Mouse (Mus musculus) midbrain, embryonic 12.5 days (tissue): ENCODE results near the gene Lgals9. TPM values are rescaled to one million over a fixed set of nuclear protein-coding genes. Genes with fewer than 3 reads are reported as not detected.
"Not testable (repeated sequence)": the region's sequence is repeated elsewhere in the genome, so short reads cannot be mapped to it uniquely, and the experiment has no call there.

Experiments
- ATAC-seq: fragments of 200-750 bp; cut with Nextera tagmentation; 2 replicates; pipeline ENCODE4 v1.8.0; 2017; ENCODE audit warnings: low read depth, moderate TSS enrichment, moderate library complexity; ENCODE audit not compliant: low FRiP score
- H3K27ac ChIP-seq: fragments of 300-500 bp; sonication (generic); replicated peaks from 2 replicates; pipeline ENCODE4 v1.5.1; 2016; ENCODE audit warnings: mild to moderate bottlenecking
- H3K27me3 ChIP-seq: fragments of 300-500 bp; sonication (generic); 2 replicates; pipeline ENCODE4 v1.6.1; 2016; ENCODE audit warnings: mild to moderate bottlenecking
- H3K36me3 ChIP-seq: fragments of 300-500 bp; sonication (generic); 2 replicates; pipeline ENCODE4 v1.6.1; 2016
- H3K4me1 ChIP-seq: fragments of 300-500 bp; sonication (generic); 2 replicates; pipeline ENCODE4 v1.6.1; 2016
- H3K4me2 ChIP-seq: fragments of 300-500 bp; sonication (generic); replicated peaks from 2 replicates; pipeline ENCODE4 v1.6.1; 2016; ENCODE audit warnings: mild to moderate bottlenecking, moderate library complexity
- H3K4me3 ChIP-seq: fragments of 300-500 bp; sonication (generic); 2 replicates; pipeline ENCODE4 v1.5.1; 2016; ENCODE audit warnings: mild to moderate bottlenecking
- H3K9ac ChIP-seq: fragments of 300-500 bp; sonication (generic); replicated peaks from 2 replicates; pipeline ENCODE4 v1.6.1; 2016; ENCODE audit warnings: mild to moderate bottlenecking, moderate library complexity
- H3K9me3 ChIP-seq: fragments of 300-500 bp; sonication (generic); 2 replicates; pipeline ENCODE4 v1.6.1; 2016; ENCODE audit warnings: mild to moderate bottlenecking
- WGBS: fragments of 180-500 bp; shearing (Covaris S2); methylation state at CpG from one replicate; pipeline ENCODE4 v1.1.7; 2016; 5-methylcytosine and 5-hydroxymethylcytosine counted together
- polyA plus RNA-seq: library from polyadenylated mRNA; unstranded; fragments of >200 nt; fragmentation: Nextera tagmentation; extraction: Ambion mirVana; gene quantifications from 2 replicates; pipeline ENCODE4 v1.2.1, GENCODE M21; 2016

Gene Lgals9
- polyA plus RNA-seq, 1 experiment from 2014 or later = 8.2 TPM

DNA sequence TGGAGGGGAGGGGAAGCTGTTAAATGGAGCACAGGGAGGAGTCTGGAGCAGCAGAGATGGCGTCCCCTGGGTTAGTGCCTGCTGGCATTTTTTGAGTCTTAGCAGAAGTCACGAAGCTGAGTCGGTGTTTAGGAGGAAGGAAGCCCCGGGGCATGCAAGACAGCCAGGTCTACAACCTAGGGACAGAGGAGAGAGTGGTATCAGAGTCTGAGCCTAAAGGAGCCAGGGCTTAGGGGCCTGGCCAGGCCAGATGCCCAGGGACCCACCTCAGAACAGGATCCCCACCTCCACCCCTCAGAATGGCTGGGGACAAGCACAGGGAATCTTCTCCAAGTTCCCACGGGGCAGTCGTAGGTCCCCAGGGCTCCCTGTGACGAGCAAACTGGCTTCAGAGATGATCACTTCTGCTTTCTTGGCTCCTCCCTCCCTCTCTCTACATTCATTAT is 32.4 kb upstream of the Lgals9 start:
- 82% methylated on average over 7 of the region's 7 CpGs for WGBS
- Histone ChIP-seq H3K27ac (no peak overlapping the region), H3K36me3 (peaks cover 19% of the 10 kb centered on the region; the same call in 1 of the 2 replicates), H3K4me3 (no peak overlapping the region), H3K4me1 (peaks cover 14% of the 10 kb centered on the region), H3K9me3 (no peaks in the 10 kb centered on the region), H3K9ac (no peak overlapping the region), H3K27me3 (no peaks in the 10 kb centered on the region), H3K4me2 (no peak overlapping the region)
- ATAC-seq = no peak

DNA sequence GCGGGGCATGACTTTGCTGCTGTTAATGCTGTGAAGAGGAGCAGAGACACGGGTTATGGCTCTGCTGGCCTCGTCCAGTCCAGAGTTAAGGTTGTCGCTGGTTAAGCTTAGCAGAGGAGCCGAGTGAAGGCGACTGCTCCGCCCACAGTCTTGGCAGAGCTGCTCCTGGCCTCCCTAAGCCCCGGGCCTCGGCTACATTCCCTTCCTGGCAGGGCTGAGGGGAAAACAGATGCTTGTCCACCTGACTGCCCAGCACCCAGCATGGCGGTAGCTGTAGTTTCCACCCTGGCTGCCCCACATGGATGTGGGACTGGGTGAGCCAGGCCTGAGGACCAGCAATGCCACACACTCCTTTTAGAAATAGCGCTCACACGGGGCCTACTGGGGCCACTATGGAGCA is 31.5 kb upstream of the Lgals9 start:
- ATAC-seq = no peak
- Histone ChIP-seq H3K4me3 (no peak overlapping the region), H3K36me3 (peaks cover 19% of the 10 kb centered on the region; the same call in 1 of the 2 replicates), H3K4me1 (peaks cover 14% of the 10 kb centered on the region), H3K27ac (no peak overlapping the region), H3K27me3 (no peaks in the 10 kb centered on the region), H3K9ac (no peak overlapping the region), H3K9me3 (no peaks in the 10 kb centered on the region), H3K4me2 (no peak overlapping the region)
- 52% methylated on average over 12 of the region's 12 CpGs for WGBS

DNA sequence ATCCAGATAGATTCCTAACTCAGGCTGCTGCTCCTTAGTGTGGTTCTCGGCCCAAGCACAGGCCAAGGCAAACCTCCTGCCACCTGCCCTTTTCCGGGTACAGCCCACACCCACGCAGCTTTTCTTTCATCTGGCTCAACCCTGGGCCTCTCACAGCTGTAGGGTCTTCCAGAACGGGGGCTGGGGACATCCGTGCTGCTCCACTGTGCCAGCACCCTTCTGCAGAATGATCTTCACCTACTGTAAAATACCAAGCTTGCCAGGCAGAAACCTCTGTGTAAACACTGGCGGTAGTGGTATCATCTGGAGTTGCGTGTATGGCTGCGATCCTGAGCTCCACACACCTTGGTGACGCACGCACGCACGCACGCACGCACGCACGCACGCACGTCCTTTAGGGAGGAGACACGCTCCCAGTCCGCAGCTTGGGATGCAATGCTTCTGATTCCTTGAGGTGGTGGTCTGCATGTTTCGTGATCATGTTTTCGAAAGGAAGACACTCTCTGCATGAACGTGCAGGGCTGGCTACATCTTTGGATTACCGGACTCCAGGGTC is 31.0 kb upstream of the Lgals9 start:
- peaks cover 14% of the 10 kb centered on the region; the same call in 1 of the 2 replicates for H3K36me3 ChIP-seq
- H3K4me2 ChIP-seq = no peak overlapping the region
- no peak overlapping the region for H3K27ac ChIP-seq
- no peak overlapping the region for H3K9ac ChIP-seq
- H3K9me3 ChIP-seq = no peaks in the 10 kb centered on the region
- H3K4me1 ChIP-seq = peaks cover 14% of the 10 kb centered on the region
- no peak overlapping the region for H3K4me3 ChIP-seq
- ATAC-seq = no peak
- no peaks in the 10 kb centered on the region for H3K27me3 ChIP-seq
- WGBS = 89% methylated on average over 24 of the region's 24 CpGs

DNA sequence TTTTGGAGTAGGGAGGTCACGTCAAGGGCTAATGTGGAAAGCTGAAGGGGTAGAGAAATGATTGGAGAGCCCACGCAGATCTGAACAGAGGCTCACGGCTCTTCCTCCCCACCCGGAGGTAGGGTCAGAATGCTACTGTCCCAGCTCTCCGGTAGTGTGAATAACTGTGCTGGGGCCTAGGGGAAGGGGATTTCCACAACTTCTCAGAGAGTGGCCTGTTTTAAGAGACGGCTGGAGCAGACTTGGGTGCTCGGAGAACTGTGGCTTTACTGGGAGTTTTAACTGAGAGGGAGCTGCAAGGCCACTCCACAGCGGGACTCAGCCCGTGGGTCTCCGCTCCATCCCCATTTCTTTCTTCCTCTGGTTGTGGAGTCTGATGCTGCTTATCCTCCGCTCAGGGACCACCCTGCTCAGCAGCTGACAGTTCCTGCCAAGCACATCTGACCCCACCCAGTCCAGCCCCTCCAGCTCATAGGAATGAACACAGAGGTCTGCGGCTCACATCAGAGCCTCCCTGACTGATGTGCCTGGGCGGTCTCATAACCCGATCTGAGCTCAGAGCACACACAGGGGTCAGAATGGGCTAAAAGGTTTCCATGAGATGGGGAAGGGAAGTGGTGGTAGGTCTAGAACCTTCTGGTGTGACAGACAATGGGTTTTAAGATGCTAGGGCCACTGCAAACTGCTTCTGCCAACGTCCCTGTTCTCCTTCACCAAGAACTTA is 30.0 kb upstream of the Lgals9 start:
- Histone ChIP-seq H3K36me3 (peaks cover 8% of the 10 kb centered on the region; the same call in 1 of the 2 replicates), H3K27ac (0 out of 2 replicates have a peak overlapping the region, but pooled peaks have one; percentile 25), H3K4me2 (no peak overlapping the region), H3K4me3 (no peak overlapping the region), H3K27me3 (no peaks in the 10 kb centered on the region), H3K4me1 (peaks cover 14% of the 10 kb centered on the region), H3K9me3 (no peaks in the 10 kb centered on the region), H3K9ac (no peak overlapping the region)
- no peak for ATAC-seq
- WGBS = 73% methylated on average over 15 of the region's 15 CpGs

DNA sequence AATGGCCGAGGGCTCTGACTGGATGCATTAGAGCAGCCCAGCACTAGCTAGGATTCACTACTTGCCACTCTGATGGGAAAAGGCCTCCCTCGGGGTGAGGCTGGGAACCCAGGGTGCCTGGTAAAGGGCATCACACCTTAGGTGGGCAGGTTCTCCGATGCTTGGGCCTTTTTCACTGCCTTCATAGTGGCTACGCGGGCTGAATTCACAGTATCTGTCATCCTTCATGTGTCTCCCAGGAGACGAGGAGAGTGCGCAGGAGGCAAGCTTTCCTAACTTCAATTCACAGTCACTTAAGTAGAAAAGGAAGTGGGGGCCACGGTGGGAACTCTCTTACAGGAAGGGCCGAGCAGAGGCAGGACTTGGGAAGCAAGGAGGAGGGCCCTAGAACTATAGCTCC is 29.1 kb upstream of the Lgals9 start:
- H3K4me1 ChIP-seq = peaks cover 14% of the 10 kb centered on the region
- WGBS = 68% methylated on average over 9 of the region's 9 CpGs
- no peak for ATAC-seq
- no peak overlapping the region for H3K4me3 ChIP-seq
- no peaks in the 10 kb centered on the region for H3K27me3 ChIP-seq
- peaks cover 8% of the 10 kb centered on the region; the same call in 1 of the 2 replicates for H3K36me3 ChIP-seq
- H3K27ac ChIP-seq = no peak overlapping the region
- no peak overlapping the region for H3K9ac ChIP-seq
- no peak overlapping the region for H3K4me2 ChIP-seq
- H3K9me3 ChIP-seq = no peaks in the 10 kb centered on the region

DNA sequence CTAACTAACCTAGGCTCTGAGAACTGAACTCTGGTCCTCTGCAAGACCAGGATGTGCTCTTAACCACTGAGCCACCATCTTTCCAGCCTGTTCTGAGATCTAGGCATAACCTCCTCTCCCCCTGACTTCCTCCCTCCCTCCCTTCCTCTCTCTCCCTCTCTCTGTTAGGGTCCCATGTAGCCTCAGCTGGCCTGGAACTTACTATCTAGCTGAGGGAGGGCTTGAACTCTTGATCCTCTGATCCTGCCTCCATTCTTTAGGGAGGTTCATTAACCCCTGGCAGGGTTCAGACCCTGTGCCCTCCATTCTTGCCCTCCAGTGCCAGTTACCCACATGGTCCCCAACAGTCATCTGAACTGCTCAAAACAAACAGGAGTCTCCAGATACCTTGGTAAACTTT is 28.3 kb upstream of the Lgals9 start:
- Histone ChIP-seq H3K27ac (no peak overlapping the region), H3K27me3 (no peaks in the 10 kb centered on the region), H3K4me1 (peaks cover 14% of the 10 kb centered on the region), H3K9ac (no peak overlapping the region), H3K36me3 (peaks cover 8% of the 10 kb centered on the region; the same call in 1 of the 2 replicates), H3K9me3 (no peaks in the 10 kb centered on the region), H3K4me2 (no peak overlapping the region), H3K4me3 (no peak overlapping the region)
- no peak for ATAC-seq

DNA sequence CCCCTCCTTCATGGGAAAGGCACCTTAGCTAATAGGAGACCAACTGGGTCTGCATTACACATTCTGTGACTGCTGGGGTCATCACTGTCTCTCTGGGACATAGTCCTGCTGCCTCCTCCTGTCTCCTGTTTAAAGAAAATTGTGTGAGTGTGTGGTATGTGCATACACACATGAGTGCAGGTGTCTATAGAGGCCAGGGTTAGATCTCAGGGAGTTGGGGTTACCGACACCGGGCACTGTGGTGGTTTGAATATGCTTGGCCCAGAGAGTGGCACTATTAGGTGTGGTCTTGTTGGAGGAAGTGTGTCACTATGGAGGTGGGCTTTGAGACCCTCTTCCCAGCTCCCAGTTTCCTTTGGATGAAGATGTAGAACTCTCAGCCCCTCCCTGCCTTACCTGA is 27.8 kb upstream of the Lgals9 start:
- Histone ChIP-seq H3K4me3 (no peak overlapping the region), H3K9me3 (no peaks in the 10 kb centered on the region), H3K4me2 (no peak overlapping the region), H3K27me3 (no peaks in the 10 kb centered on the region), H3K9ac (no peak overlapping the region), H3K36me3 (peaks cover 8% of the 10 kb centered on the region; the same call in 1 of the 2 replicates), H3K27ac (no peak overlapping the region), H3K4me1 (peaks cover 14% of the 10 kb centered on the region)
- ATAC-seq = no peak
- 87% methylated on average over 2 of the region's 2 CpGs for WGBS

DNA sequence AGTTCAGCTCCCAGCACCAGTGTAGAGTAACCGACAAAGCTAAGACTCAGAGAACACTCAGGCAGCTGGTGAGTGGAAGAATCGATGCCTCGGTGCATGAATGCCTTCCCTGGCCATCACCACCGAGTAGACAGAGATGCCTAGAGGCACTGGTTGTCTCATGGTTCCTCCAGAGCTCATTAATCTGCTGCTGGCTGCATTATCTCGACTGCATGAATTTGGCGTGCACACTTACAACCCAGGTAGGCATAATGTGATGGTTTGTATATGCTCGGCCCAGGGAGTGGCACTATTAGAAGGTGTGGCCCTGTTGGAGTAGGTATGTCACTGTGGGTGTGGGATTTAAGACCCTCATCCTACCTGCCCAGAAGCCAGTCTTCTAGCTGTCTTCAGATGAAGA is 24.1 kb upstream of the Lgals9 start:
- Histone ChIP-seq H3K36me3 (no peaks in the 10 kb centered on the region), H3K4me1 (peaks cover 2% of the 10 kb centered on the region; the same call in 1 of the 2 replicates), H3K4me3 (no peak overlapping the region), H3K27ac (no peak overlapping the region), H3K27me3 (no peaks in the 10 kb centered on the region), H3K9ac (no peak overlapping the region), H3K9me3 (no peaks in the 10 kb centered on the region), H3K4me2 (no peak overlapping the region)
- 95% methylated on average over 7 of the region's 7 CpGs for WGBS
- ATAC-seq = no peak

DNA sequence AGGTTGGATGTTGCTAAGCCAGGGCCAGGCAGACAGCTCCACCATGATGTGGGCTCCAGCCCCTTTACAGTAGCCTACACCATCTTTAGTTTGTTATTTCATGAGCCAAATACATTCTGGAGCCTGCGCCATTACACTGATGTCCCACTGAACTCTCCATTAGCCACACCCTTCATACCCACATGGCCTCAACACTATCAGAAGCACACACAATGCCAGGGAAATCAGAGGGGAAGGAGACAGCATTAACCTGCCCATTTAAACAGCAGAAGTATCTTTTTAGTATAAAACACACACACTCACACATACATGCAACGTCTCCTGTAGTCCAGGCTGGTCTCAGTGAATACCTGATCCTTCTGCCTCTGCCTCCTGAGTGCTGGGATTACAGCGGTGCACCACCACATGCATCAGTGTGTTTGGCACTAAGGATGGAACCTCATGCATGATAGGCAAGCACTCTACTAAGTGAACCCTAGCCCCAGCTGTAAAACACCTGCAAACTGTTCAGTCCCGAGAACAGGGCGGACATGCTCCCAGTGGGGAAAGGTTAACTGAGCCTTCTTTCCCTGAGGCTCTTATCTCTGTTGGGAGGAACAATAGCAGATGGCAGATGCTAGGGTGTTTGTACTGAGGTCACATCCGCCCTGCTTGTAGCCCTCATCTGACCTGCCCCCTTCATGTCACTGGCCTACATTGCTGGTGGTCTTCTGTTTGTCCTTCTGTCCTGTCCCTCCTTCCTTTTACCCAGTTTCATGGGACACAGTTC is 23.4 kb upstream of the Lgals9 start:
- ATAC-seq = no peak
- Histone ChIP-seq H3K4me3 (no peak overlapping the region), H3K4me1 (no peaks in the 10 kb centered on the region), H3K9me3 (no peaks in the 10 kb centered on the region), H3K27ac (no peak overlapping the region), H3K27me3 (no peaks in the 10 kb centered on the region), H3K4me2 (no peak overlapping the region), H3K36me3 (no peaks in the 10 kb centered on the region), H3K9ac (no peak overlapping the region)
- 72% methylated on average over 6 of the region's 6 CpGs for WGBS

DNA sequence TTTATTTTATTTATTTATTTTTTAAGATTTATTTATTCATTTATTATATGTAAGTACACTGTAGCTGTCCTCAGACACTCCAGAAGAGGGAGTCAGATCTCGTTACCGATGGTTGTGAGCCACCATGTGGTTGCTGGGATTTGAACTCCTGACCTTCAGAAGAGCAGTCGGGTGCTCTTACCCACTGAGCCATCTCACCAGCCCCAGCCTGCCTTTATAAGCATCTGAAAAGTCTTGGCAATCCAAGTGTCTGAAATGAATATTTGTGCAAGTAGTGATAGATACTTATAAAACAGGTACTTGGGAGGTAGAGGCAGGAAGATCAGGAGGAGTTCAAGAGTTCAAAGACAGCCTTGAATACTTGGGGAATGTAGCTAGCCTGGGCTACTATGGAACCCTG is 22.6 kb upstream of the Lgals9 start:
- not testable (repeated sequence) for H3K27me3 ChIP-seq, H3K9me3 ChIP-seq, H3K27ac ChIP-seq, H3K36me3 ChIP-seq, H3K9ac ChIP-seq, ATAC-seq, H3K4me2 ChIP-seq, H3K4me1 ChIP-seq, H3K4me3 ChIP-seq
- WGBS = 90% methylated on average over 3 of the region's 3 CpGs

DNA sequence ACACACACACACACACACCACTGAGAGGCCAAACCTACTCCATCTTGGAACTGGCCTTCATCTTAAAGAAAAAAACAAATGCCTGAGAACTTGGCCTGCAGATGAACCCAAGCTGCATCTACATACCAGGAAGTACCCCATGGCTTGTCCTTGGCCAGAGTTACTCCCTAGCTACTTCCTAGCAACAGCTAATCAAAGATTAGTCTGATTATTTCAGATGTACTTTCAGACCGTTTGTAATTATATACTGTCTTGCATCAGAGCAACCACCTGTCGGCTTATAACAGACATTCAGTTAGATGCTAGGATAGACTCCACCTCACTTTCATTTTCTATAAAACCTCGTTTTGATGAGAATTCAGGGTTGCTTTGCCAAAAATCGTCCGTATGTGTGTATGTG is 21.7 kb upstream of the Lgals9 start:
- Histone ChIP-seq H3K9ac (no peak overlapping the region), H3K4me2 (no peak overlapping the region), H3K27me3 (no peaks in the 10 kb centered on the region), H3K36me3 (no peaks in the 10 kb centered on the region), H3K4me3 (no peak overlapping the region), H3K4me1 (no peaks in the 10 kb centered on the region), H3K27ac (no peak overlapping the region), H3K9me3 (no peaks in the 10 kb centered on the region)
- no peak for ATAC-seq
- WGBS = 80% methylated on average over 5 of the region's 5 CpGs
